Mouse (Mus musculus) kidney, embryonic 14.5 days (tissue): ENCODE data around the gene Gca. TPM values are rescaled to one million over a fixed set of nuclear protein-coding genes. Genes with fewer than 3 reads are reported as not detected.

Experiments
- ATAC-seq: fragments of 200-750 bp; cut with Nextera tagmentation; 2 replicates; pipeline ENCODE4 v1.8.0; 2017; ENCODE audit warnings: moderate number of reproducible peaks, mild to moderate bottlenecking, moderate TSS enrichment, moderate library complexity; ENCODE audit not compliant: low FRiP score, low TSS enrichment
- H3K27ac ChIP-seq: fragments of 300-500 bp; sonication (generic); 2 replicates; pipeline ENCODE4 v1.5.1; 2014; ENCODE audit warnings: low read depth, mild to moderate bottlenecking, low read length, moderate library complexity, mixed read lengths
- H3K27me3 ChIP-seq: fragments of 300-500 bp; sonication (generic); 2 replicates; pipeline ENCODE4 v1.6.1; 2014; ENCODE audit warnings: mild to moderate bottlenecking, low read length; ENCODE audit not compliant: control insufficient read depth, insufficient read depth
- H3K36me3 ChIP-seq: fragments of 300-500 bp; sonication (generic); 2 replicates; pipeline ENCODE4 v1.6.1; 2014; ENCODE audit warnings: low read length, mixed read lengths; ENCODE audit not compliant: control insufficient read depth, insufficient read depth
- H3K4me1 ChIP-seq: fragments of 300-500 bp; sonication (generic); 2 replicates; pipeline ENCODE4 v1.6.1; 2014; ENCODE audit warnings: low read length, mixed read lengths; ENCODE audit not compliant: control insufficient read depth, insufficient read depth
- H3K4me2 ChIP-seq: fragments of 300-500 bp; sonication (generic); replicated peaks from 2 replicates; pipeline ENCODE4 v1.6.1; 2014; ENCODE audit warnings: low read depth, mild to moderate bottlenecking, low read length
- H3K4me3 ChIP-seq: fragments of 300-500 bp; sonication (generic); 2 replicates; pipeline ENCODE4 v1.5.1; 2014; ENCODE audit warnings: mild to moderate bottlenecking, low read length
- H3K9ac ChIP-seq: fragments of 300-500 bp; sonication (generic); 2 replicates; pipeline ENCODE4 v1.6.1; 2014; ENCODE audit warnings: low read depth, mild to moderate bottlenecking, low read length, moderate library complexity
- H3K9me3 ChIP-seq: fragments of 300-500 bp; sonication (generic); 2 replicates; pipeline ENCODE4 v1.6.1; 2016; ENCODE audit warnings: low read length; ENCODE audit not compliant: control insufficient read depth
- WGBS: fragments of 180-500 bp; shearing (Covaris S2); extraction: QIAGEN DNeasy Blood & Tissue Kit; methylation state at CpG from one replicate; pipeline ENCODE4 v1.1.7; 2014; 5-methylcytosine and 5-hydroxymethylcytosine counted together
- polyA plus RNA-seq: library from polyadenylated mRNA; unstranded; fragments of >200 nt; fragmentation: Nextera tagmentation; extraction: Ambion mirVana; gene quantifications from 2 replicates; pipeline ENCODE4 v1.2.1, GENCODE M21; 2014

The Gca gene
- polyA plus RNA-seq, result 15.3 and 20.6 TPM in 2 replicates

DNA sequence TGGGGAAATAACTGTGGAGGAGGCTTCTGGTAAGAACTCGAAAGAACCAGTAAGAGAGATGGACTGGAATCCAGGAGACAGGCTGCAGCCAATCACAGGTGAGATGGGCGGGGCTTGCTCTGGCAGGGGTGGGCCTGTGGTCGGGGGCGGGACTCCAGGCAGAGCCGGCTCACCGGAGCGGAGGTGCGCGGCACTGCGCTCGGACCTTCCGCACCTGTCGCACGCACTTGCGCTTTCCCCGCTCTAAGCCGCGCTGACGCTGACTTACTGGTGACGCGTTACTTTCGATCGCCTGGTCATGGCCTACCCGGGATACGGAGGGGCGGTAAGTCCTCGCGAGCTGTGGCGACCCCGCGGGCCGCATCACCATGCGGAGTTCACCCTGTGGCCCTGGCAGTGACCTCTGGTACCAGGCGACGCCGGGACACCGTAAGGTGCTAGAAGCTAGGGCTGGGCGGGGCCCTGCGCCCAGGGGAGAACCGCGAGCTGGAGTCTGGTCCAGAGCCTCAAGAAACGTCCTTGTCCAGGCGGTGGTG lies at the start of gene Gca:
Gene Gca (plus strand): TSS at position 151 of the 536 bp plus-strand sequence.
- Histone ChIP-seq H3K9me3 (no peaks in the 10 kb centered on the region), H3K4me3 (peak within 1 kb of the TSS; percentile 64), H3K27ac (no peak within 1 kb of the TSS)

DNA sequence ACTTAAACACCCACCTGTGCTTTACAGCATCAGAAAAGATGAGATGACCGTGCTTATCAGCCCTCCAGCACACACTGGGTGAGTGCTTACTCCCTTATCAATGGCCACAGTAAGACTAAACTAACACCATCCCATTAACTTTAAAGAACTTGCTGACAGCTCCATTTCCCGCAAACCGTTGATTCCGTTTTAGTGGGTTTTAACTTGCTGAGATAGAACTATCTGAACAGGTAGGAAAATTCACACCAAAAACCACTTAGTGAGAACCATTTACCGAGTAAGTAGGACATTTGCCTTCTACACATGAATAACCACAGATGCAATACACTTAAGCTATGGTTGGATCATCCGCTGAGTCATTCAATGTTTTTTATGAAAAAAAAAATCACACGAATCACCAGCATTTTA lies 45.1 kb upstream of the Gca start:
- Histone ChIP-seq H3K27ac (no peak overlapping the region), H3K9ac (no peak overlapping the region), H3K4me3 (no peak overlapping the region), H3K27me3 (no peaks in the 10 kb centered on the region), H3K4me2 (no peak overlapping the region), H3K4me1 (no peaks in the 10 kb centered on the region), H3K9me3 (no peaks in the 10 kb centered on the region), H3K36me3 (no peaks in the 10 kb centered on the region)
- no peak for ATAC-seq
- WGBS, result 83% methylated on average over 7 of the region's 7 CpGs

More for the DNA sequence above, at the start of gene Gca:
- under 1% methylated on average over 42 of the region's 43 CpGs for WGBS
- Histone ChIP-seq H3K4me2 (peak within 1 kb of the TSS; percentile 70), H3K9ac (peak within 1 kb of the TSS; percentile 56), H3K36me3 (no peaks in the 10 kb centered on the region), H3K27me3 (no peaks in the 10 kb centered on the region; the same call in 1 of the 2 replicates), H3K4me1 (no peaks in the 10 kb centered on the region)
- peak; percentile 100 for ATAC-seq

DNA sequence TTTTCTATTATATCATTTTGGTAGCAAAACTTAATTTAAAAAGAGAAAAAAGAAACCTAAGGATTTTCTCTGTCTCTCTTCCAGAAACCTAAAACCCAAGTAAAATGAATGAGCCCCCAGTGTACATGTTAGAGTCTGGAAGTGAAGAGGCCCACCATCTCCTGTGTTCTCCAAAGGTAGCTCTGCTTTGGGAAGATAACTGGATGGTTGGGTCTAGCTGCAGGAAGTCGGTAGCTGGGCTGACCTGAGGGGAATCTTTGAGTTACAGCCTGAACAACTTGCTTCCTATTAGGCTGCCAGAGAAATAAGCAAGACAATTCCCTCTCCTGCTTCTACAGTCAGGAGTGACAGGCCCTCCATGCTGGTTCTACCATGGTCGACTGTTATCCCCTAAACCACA lies 44.4 kb upstream of the Gca start:
- Histone ChIP-seq H3K27ac (no peak overlapping the region), H3K4me2 (no peak overlapping the region), H3K9me3 (no peaks in the 10 kb centered on the region), H3K9ac (no peak overlapping the region), H3K4me3 (no peak overlapping the region), H3K27me3 (no peaks in the 10 kb centered on the region), H3K36me3 (no peaks in the 10 kb centered on the region), H3K4me1 (no peaks in the 10 kb centered on the region)
- 60% methylated on average over 2 of the region's 2 CpGs for WGBS
- ATAC-seq, result no peak

DNA sequence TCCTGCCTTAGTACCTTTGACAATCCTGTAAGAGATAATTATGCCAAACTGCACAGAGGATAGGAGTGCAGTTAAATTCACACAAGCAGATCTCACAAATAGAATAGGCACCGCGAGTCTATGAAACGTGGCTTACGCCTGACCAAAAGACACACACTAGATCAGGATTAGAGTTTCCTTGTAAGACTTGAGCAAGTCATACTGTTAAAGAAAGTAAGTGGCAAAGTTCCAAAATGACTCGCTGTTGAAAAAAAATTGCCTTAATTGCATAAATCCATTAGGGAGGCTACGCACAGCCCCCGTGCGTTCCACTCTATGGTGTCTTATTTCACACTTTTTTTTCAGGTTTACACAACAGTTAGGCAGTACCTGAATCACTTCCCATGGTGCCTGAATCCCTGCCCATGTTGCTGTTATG lies 41.1 kb upstream of the Gca start:
- no peaks in the 10 kb centered on the region for H3K4me1 ChIP-seq
- no peak overlapping the region for H3K27ac ChIP-seq
- no peak overlapping the region for H3K4me2 ChIP-seq
- no peaks in the 10 kb centered on the region for H3K36me3 ChIP-seq
- no peak overlapping the region for H3K4me3 ChIP-seq
- ATAC-seq, result no peak
- 65% methylated on average over 8 of the region's 8 CpGs for WGBS
- H3K9ac ChIP-seq, result no peak overlapping the region
- no peaks in the 10 kb centered on the region for H3K9me3 ChIP-seq
- no peaks in the 10 kb centered on the region for H3K27me3 ChIP-seq

DNA sequence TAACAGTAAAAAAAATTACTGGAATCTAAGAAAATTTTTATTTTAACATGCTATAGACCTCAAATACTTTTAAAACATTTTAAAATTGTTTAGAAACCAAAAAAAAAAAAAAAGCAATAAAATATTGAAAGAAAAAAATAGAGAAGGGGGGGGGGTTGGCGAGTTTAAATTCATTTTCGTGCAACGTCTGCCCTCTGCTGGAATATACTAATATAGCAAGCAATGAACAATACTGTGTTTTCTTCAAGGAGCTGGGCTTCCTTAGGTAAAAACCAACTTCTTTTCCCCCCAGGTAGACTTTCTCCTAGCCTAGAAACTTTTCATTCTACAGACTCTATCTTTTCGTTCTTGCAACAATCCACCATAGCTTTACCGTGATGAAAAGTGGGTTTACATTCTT lies 36.4 kb upstream of the Gca start:
- WGBS, result 7% methylated on average over 5 of the region's 5 CpGs

DNA sequence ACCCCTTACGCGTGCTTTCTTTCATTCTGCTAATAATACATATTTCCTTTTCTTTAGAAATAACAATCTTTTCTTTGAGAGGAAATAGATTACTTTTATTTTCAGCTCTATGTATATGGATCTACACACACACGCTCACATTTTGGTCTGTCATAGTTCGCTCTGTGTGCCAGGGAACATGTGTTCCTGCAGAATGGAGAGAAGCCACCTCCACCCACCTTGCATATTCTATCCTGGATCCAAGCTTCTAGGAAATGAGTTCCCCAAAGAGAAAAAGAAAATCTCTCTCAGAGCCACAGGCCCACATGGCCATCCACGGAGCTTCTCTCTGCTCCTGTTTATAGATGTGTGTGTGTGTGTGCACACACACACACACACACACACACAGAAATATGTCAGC lies 35.7 kb upstream of the Gca start:
- H3K9me3 ChIP-seq, result no peaks in the 10 kb centered on the region
- H3K4me3 ChIP-seq, result no peak overlapping the region
- 88% methylated on average over 5 of the region's 5 CpGs for WGBS
- no peaks in the 10 kb centered on the region for H3K36me3 ChIP-seq
- ATAC-seq, result no peak
- H3K27me3 ChIP-seq, result no peaks in the 10 kb centered on the region
- H3K27ac ChIP-seq, result no peak overlapping the region
- H3K4me2 ChIP-seq, result no peak overlapping the region
- no peak overlapping the region for H3K9ac ChIP-seq
- H3K4me1 ChIP-seq, result no peaks in the 10 kb centered on the region

More for the DNA sequence above, 36.4 kb upstream of the Gca start:
- ATAC-seq, result no peak
- no peak overlapping the region for H3K27ac ChIP-seq
- H3K9ac ChIP-seq, result no peak overlapping the region
- H3K36me3 ChIP-seq, result no peaks in the 10 kb centered on the region
- H3K4me1 ChIP-seq, result no peaks in the 10 kb centered on the region
- no peak overlapping the region for H3K4me3 ChIP-seq
- H3K27me3 ChIP-seq, result no peaks in the 10 kb centered on the region
- H3K4me2 ChIP-seq, result no peak overlapping the region
- H3K9me3 ChIP-seq, result no peaks in the 10 kb centered on the region

DNA sequence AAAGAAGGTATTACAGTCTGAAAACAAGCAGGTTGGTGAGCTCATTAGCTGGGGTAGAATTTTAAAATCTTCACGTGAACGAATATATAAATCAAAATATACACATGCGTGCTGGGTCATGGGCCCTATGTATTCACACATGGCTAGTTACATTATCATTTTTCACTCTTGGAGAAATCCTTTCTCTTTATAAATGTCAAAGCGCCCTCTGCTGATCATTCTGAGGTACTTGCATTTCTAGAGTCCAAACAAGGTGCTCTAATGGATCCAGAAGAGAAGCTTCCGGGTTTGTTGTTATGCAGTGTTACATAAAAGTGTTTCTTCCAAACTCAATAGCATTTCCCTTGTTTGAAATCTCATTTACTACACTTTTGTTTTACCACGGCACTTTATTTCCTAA lies 33.6 kb upstream of the Gca start:
- no peak for ATAC-seq
- no peak overlapping the region for H3K27ac ChIP-seq
- no peaks in the 10 kb centered on the region for H3K4me1 ChIP-seq
- no peak overlapping the region for H3K9ac ChIP-seq
- no peaks in the 10 kb centered on the region for H3K9me3 ChIP-seq
- WGBS, result 26% methylated on average over 6 of the region's 6 CpGs
- H3K4me3 ChIP-seq, result no peak overlapping the region
- H3K36me3 ChIP-seq, result no peaks in the 10 kb centered on the region
- H3K4me2 ChIP-seq, result no peak overlapping the region
- no peaks in the 10 kb centered on the region for H3K27me3 ChIP-seq

DNA sequence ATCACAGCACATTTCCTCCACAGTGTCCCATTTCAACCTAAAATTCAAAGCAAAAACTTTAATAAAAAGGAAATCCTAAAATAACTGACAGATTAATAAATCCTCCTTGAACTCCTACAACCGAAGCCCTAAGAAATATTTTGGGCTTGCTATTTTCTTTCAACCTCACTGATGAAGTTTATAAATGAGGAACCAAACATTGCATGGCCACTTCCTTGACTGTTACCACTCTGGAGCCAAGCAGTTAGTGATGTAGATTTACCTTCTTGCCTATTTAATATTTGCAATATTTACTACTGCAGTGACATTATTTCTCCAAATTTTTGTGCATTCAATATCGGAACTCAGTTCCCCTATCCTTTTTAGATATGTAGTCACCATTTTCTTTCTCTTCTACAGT lies 24.2 kb upstream of the Gca start:
- H3K27me3 ChIP-seq, result no peaks in the 10 kb centered on the region
- ATAC-seq, result no peak
- WGBS, result 81% methylated on average over 2 of the region's 2 CpGs
- H3K4me2 ChIP-seq, result no peak overlapping the region
- no peaks in the 10 kb centered on the region for H3K36me3 ChIP-seq
- no peak overlapping the region for H3K4me3 ChIP-seq
- H3K27ac ChIP-seq, result no peak overlapping the region
- no peak overlapping the region for H3K9ac ChIP-seq
- H3K9me3 ChIP-seq, result no peaks in the 10 kb centered on the region
- no peaks in the 10 kb centered on the region for H3K4me1 ChIP-seq

DNA sequence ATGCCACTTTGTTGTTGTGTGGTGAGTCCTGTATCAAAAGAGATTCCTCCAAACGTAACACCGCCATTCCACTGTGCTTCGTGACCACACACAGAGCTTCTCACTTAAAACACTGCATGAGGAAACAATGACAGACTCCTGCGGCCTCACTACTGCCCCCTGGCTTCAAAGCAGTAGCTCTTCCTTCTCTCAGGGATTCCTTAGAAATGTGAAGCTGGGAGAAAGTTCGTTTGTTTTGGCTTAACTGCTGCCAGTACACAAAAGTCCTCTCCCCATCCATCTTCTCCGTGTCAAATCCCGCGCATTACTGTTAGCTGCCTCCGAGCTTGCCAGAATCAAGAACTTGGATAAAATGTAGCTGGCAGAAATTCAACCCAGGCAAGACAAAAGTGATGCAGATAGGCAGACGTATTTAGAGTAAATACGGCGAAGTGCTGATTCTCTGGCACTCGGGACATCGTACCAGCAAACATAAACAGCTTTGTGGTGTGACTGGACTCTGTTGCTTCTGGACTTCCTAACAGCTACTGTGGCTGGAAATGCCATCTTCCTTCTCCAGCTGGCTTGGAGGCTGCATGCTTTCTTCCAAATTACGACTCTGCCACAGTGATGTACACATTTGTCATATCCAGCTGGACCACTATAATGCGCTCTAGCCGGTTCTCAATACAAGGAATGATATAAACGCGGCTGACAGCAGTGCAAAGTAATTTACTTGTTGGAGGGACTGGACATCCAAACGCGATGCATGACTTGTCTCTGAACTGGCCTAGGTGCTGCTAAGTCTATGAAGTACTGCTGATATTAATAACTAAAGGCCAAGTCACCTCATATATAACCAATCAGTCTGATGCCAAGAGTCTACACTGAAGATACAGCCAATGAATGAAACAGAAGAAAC lies 20.4 kb upstream of the Gca start:
- ATAC-seq, result no peak
- H3K9ac ChIP-seq, result no peak overlapping the region
- H3K4me2 ChIP-seq, result peak overlapping the region; percentile 18; the same call in 1 of the 2 replicates
- H3K36me3 ChIP-seq, result no peaks in the 10 kb centered on the region
- H3K27me3 ChIP-seq, result no peaks in the 10 kb centered on the region
- 0 out of 2 replicates have a peak overlapping the region, but pooled peaks have one; percentile 13 for H3K4me3 ChIP-seq
- WGBS, result 42% methylated on average over 21 of the region's 21 CpGs
- no peaks in the 10 kb centered on the region for H3K9me3 ChIP-seq
- peaks cover 3% of the 10 kb centered on the region; the same call in 1 of the 2 replicates for H3K4me1 ChIP-seq
- H3K27ac ChIP-seq, result no peak overlapping the region
